8 mouse cellular contexts compared by ENCODE assay signal in the genomic region with DNA sequence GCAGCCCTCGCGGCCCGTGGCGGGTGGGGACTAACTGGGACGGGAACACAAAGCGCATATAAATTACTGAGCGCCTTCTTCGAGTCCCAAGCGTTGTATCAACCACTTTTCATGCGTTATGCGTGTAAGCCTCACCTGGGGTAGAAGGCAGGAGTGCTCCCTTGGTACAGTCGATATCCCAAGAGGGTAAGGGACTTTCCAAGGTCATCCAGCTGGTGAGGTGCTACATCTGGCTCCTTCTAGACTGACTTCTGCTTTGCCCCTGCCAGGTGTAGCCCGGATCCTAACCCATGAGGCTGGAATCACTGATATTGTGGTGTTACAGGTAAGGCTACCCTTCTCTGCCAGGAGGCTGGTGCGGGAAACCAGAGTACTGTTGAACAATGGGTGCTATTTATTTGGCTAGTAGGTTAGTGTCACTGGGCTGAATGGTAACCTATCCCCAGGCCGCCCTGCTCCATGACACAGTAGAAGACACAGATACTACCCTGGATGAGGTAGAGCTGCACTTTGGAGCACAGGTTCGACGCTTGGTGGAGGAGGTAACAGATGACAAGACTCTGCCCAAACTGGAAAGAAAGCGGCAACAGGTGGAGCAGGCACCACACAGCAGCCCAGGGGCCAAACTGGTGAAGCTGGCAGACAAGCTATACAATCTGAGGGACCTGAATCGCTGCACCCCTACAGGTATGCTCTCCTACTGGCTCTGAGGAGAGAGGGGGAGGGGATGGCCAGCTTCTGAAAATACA. TPM values are rescaled to one million over a fixed set of nuclear protein-coding genes. Genes with fewer than 3 reads are reported as not detected.
DNase-seq lines count a peak whose midpoint lies in the region; ATAC-seq and TF ChIP-seq lines count a peak whose summit lies in the region.

No protein-coding gene starts in this region.

- H3K36me3 ChIP-seq in erythroblast, embryonic 14.5 days (ENCODE audit: control insufficient read depth), result no peaks in the 10 kb centered on the region
- no peaks in the 10 kb centered on the region for H3K36me3 ChIP-seq in thymus, adult 2 months (ENCODE audit: control insufficient read depth, insufficient read depth, low read length)
- H3K36me3 ChIP-seq in liver, embryonic 11.5 days (ENCODE audit: control insufficient read depth, insufficient read depth, low read length), result no peaks in the 10 kb centered on the region
- H3K36me3 ChIP-seq in stomach, postnatal 0 days (ENCODE audit: control insufficient read depth, insufficient read depth, low read length), result no peaks in the 10 kb centered on the region

- no peak for TF ChIP-seq EP300 in stomach, postnatal 0 days (optimal IDR thresholded peaks at IDR 0.05)

- H3K4me2 ChIP-seq in liver, embryonic 11.5 days, result peak overlapping the region; percentile 93
- H3K4me2 ChIP-seq in stomach, postnatal 0 days (replicated peaks; ENCODE audit: low read depth), result peak overlapping the region; percentile 81

- ATAC-seq in erythroblast, adult 5-6 weeks (replicated peaks; ENCODE audit: low FRiP score, poor library complexity, severe bottlenecking), result no peak
- ATAC-seq in liver, embryonic 11.5 days (replicated peaks; ENCODE audit: low FRiP score), result peak; percentile 6; the same call in 1 of the 2 replicates
- ATAC-seq in stomach, postnatal 0 days (ENCODE audit: low FRiP score, low TSS enrichment), result no peak

- peak overlapping the region; percentile 73 for H3K4me3 ChIP-seq in erythroblast, embryonic 14.5 days (replicated peaks)
- peak overlapping the region; percentile 52 for H3K4me3 ChIP-seq in thymus, adult 2 months (ENCODE audit: control insufficient read depth, insufficient read depth, low read length)
- peak overlapping the region; percentile 54 for H3K4me3 ChIP-seq in liver, embryonic 11.5 days (ENCODE audit: low read depth, low read length)
- peak overlapping the region; percentile 50 for H3K4me3 ChIP-seq in stomach, postnatal 0 days (ENCODE audit: low read depth, low read length)

- TF ChIP-seq CTCF in thymus, adult 2 months (IDR thresholded peaks at IDR 0.05; ENCODE audit: borderline replicate concordance, control insufficient read depth, extremely low read depth, insufficient read depth, low read length, poor library complexity), result 0 out of 2 replicates have a peak, but pooled peaks have one; percentile 4
- no peak for TF ChIP-seq CTCF in stomach, postnatal 0 days (IDR thresholded peaks at IDR 0.05; ENCODE audit: low read depth)

- 26% methylated on average over 19 of the region's 19 CpGs for WGBS in thymus, adult 2 months
- 26% methylated on average over 19 of the region's 19 CpGs for WGBS in liver, embryonic 11.5 days
- WGBS in stomach, postnatal 0 days, result 24% methylated on average over 19 of the region's 19 CpGs

- H3K9ac ChIP-seq in liver, embryonic 11.5 days (ENCODE audit: low read depth, low read length), result peak overlapping the region; percentile 72
- peak overlapping the region; percentile 77 for H3K9ac ChIP-seq in stomach, postnatal 0 days (ENCODE audit: low read length)

- H3K4me1 ChIP-seq in erythroblast, embryonic 14.5 days (ENCODE audit: control insufficient read depth), result peaks cover 51% of the 10 kb centered on the region
- peaks cover 19% of the 10 kb centered on the region for H3K4me1 ChIP-seq in thymus, adult 2 months (replicated peaks; ENCODE audit: control insufficient read depth, insufficient read depth, low read length)
- peaks cover 30% of the 10 kb centered on the region for H3K4me1 ChIP-seq in liver, embryonic 11.5 days (replicated peaks; ENCODE audit: control insufficient read depth, insufficient read depth, low read length)
- H3K4me1 ChIP-seq in stomach, postnatal 0 days (replicated peaks; ENCODE audit: control insufficient read depth, insufficient read depth), result peaks cover 7% of the 10 kb centered on the region; the same call in 1 of the 2 replicates

- H3K27ac ChIP-seq in thymus, adult 2 months (ENCODE audit: control insufficient read depth, insufficient read depth, low read length), result no peak overlapping the region
- no peak overlapping the region for H3K27ac ChIP-seq in liver, embryonic 11.5 days (ENCODE audit: low read depth, low read length)
- H3K27ac ChIP-seq in stomach, postnatal 0 days (replicated peaks), result peak overlapping the region; percentile 74; the same call in 1 of the 2 replicates

- DNase-seq in thymus, adult 2 months, result no peak
- DNase-seq in thymus, adult 18-20 months, result no peak
- DNase-seq in liver, embryonic 11.5 days (ENCODE audit: low spot score), result no peak
- DNase-seq in stomach, postnatal 0 days (ENCODE audit: low spot score), result no peak
- no peak for DNase-seq in embryo, embryonic 11 days
- no peak for DNase-seq in gastrocnemius, postnatal 25 days

- H3K9me3 ChIP-seq in erythroblast, embryonic 14.5 days (ENCODE audit: control insufficient read depth, low read length), result no peaks in the 10 kb centered on the region
- H3K9me3 ChIP-seq in liver, embryonic 11.5 days (ENCODE audit: control insufficient read depth, low read length), result no peaks in the 10 kb centered on the region
- no peaks in the 10 kb centered on the region for H3K9me3 ChIP-seq in stomach, postnatal 0 days (ENCODE audit: control insufficient read depth, low read length)

- no peaks in the 10 kb centered on the region for H3K27me3 ChIP-seq in erythroblast, embryonic 14.5 days (ENCODE audit: control insufficient read depth)
- H3K27me3 ChIP-seq in thymus, adult 2 months (ENCODE audit: control insufficient read depth, insufficient read depth, low read length), result no peaks in the 10 kb centered on the region
- no peaks in the 10 kb centered on the region for H3K27me3 ChIP-seq in liver, embryonic 11.5 days (replicated peaks; ENCODE audit: control insufficient read depth, insufficient read depth, low read length)
- no peaks in the 10 kb centered on the region for H3K27me3 ChIP-seq in stomach, postnatal 0 days (ENCODE audit: control insufficient read depth, insufficient read depth, low read length)

- TF ChIP-seq POLR2A in thymus, adult 2 months (IDR thresholded peaks at IDR 0.05; ENCODE audit: control insufficient read depth, extremely low read depth, insufficient read depth, low read length, poor library complexity), result no peak

RNA-seq across cellular contexts. Expression of a gene that starts 0.5 kb away (rescaled TPM):
- 1.4 and 1.8 TPM in 2 replicates for polyA plus RNA-seq in erythroblast, embryonic 14.5 days (2012)
- 2.3 TPM in 1 of 2 replicates, not detected in the other for total RNA-seq in erythroblast, adult 5-6 weeks (2015; ENCODE audit: low replicate concordance)
- total RNA-seq in erythroblast, adult 5-6 weeks (2017; ENCODE audit: low replicate concordance), result 2.6 TPM in 2 replicates
- polyA plus RNA-seq in thymus, adult 2 months (2012; rRNA removed), result 22.9 and 24.9 TPM in 2 replicates
- 9.7 and 10.5 TPM in 2 replicates for polyA plus RNA-seq in liver, embryonic 11.5 days (2014; fragmentation: Nextera tagmentation; extraction: Ambion mirVana)
- polyA plus RNA-seq in stomach, postnatal 0 days (2015; fragmentation: Nextera tagmentation; extraction: Ambion mirVana), result 8.6 and 10.4 TPM in 2 replicates
- total RNA-seq in gastrocnemius, postnatal 25 days (2021), result 10 to 100 TPM; 21.6 to 22.8 TPM

RNA-seq across cellular contexts. Expression of a gene that starts 2.6 kb away (rescaled TPM):
- polyA plus RNA-seq in erythroblast, embryonic 14.5 days (2012), result 1.5 and 2.7 TPM in 2 replicates
- total RNA-seq in erythroblast, adult 5-6 weeks (2015; ENCODE audit: low replicate concordance), result 1.5 and 4.2 TPM in 2 replicates
- total RNA-seq in erythroblast, adult 5-6 weeks (2017; ENCODE audit: low replicate concordance), result 4.2 and 4.8 TPM in 2 replicates
- polyA plus RNA-seq in thymus, adult 2 months (2012; rRNA removed), result 97.7 and 105 TPM in 2 replicates
- 23.7 and 24.0 TPM in 2 replicates for polyA plus RNA-seq in liver, embryonic 11.5 days (2014; fragmentation: Nextera tagmentation; extraction: Ambion mirVana)
- 30.7 and 34.5 TPM in 2 replicates for polyA plus RNA-seq in stomach, postnatal 0 days (2015; fragmentation: Nextera tagmentation; extraction: Ambion mirVana)
- 10 to 100 TPM; 11.6 to 12.6 TPM for total RNA-seq in gastrocnemius, postnatal 25 days (2021)

RNA-seq across cellular contexts. Expression of a gene that starts 19.2 kb away (rescaled TPM):
- polyA plus RNA-seq in erythroblast, embryonic 14.5 days (2012), result 0.21 and 0.34 TPM in 2 replicates
- total RNA-seq in erythroblast, adult 5-6 weeks (2015; ENCODE audit: low replicate concordance), result 2.5 and 18.8 TPM in 2 replicates
- 0.98 and 4.4 TPM in 2 replicates for total RNA-seq in erythroblast, adult 5-6 weeks (2017; ENCODE audit: low replicate concordance)
- polyA plus RNA-seq in thymus, adult 2 months (2012; rRNA removed), result 17.6 and 20.4 TPM in 2 replicates
- polyA plus RNA-seq in liver, embryonic 11.5 days (2014; fragmentation: Nextera tagmentation; extraction: Ambion mirVana), result 10.7 and 11.4 TPM in 2 replicates
- 3.7 and 3.8 TPM in 2 replicates for polyA plus RNA-seq in stomach, postnatal 0 days (2015; fragmentation: Nextera tagmentation; extraction: Ambion mirVana)
- 1 to 10 TPM; 8.1 to 8.6 TPM for total RNA-seq in gastrocnemius, postnatal 25 days (2021)

RNA-seq across cellular contexts. Expression of a gene that starts 27.7 kb away (rescaled TPM):
- polyA plus RNA-seq in erythroblast, embryonic 14.5 days (2012), result 0.05 and 0.14 TPM in 2 replicates
- total RNA-seq in erythroblast, adult 5-6 weeks (2015; ENCODE audit: low replicate concordance), result 3.6 and 7.5 TPM in 2 replicates
- 4.5 and 6.6 TPM in 2 replicates for total RNA-seq in erythroblast, adult 5-6 weeks (2017; ENCODE audit: low replicate concordance)
- 188 and 213 TPM in 2 replicates for polyA plus RNA-seq in thymus, adult 2 months (2012; rRNA removed)
- 9.4 and 12.4 TPM in 2 replicates for polyA plus RNA-seq in liver, embryonic 11.5 days (2014; fragmentation: Nextera tagmentation; extraction: Ambion mirVana)
- polyA plus RNA-seq in stomach, postnatal 0 days (2015; fragmentation: Nextera tagmentation; extraction: Ambion mirVana), result 3.6 and 5.3 TPM in 2 replicates
- total RNA-seq in gastrocnemius, postnatal 25 days (2021), result 100 to 1,000 TPM; 138 to 146 TPM

RNA-seq across cellular contexts. Expression of a gene that starts 44.3 kb away (rescaled TPM):
- polyA plus RNA-seq in erythroblast, embryonic 14.5 days (2012), result 0.69 and 0.95 TPM in 2 replicates
- 56.5 and 60.0 TPM in 2 replicates for total RNA-seq in erythroblast, adult 5-6 weeks (2015; ENCODE audit: low replicate concordance)
- 24.4 and 31.2 TPM in 2 replicates for total RNA-seq in erythroblast, adult 5-6 weeks (2017; ENCODE audit: low replicate concordance)
- polyA plus RNA-seq in thymus, adult 2 months (2012; rRNA removed), result 21.6 and 27.3 TPM in 2 replicates
- polyA plus RNA-seq in liver, embryonic 11.5 days (2014; fragmentation: Nextera tagmentation; extraction: Ambion mirVana), result 15.2 and 16.4 TPM in 2 replicates
- polyA plus RNA-seq in stomach, postnatal 0 days (2015; fragmentation: Nextera tagmentation; extraction: Ambion mirVana), result 6.2 TPM in 2 replicates
- total RNA-seq in gastrocnemius, postnatal 25 days (2021), result 1 to 10 TPM; 3.3 to 3.4 TPM
